Mouse (Mus musculus) G1E (cell line): ENCODE measurements around the gene Ssmem1.

Source experiments
- CTCF ChIP-seq: IDR thresholded peaks from 2 replicates; pipeline ENCODE4 v1.5.1; 2012; ENCODE audit warnings: low read depth, low read length, inconsistent platforms, mixed read lengths
- GATA1 ChIP-seq: IDR thresholded peaks from 2 replicates; pipeline ENCODE4 v1.6.1; 2012; ENCODE audit warnings: borderline replicate concordance, low read length, inconsistent platforms, mixed read lengths

DNA sequence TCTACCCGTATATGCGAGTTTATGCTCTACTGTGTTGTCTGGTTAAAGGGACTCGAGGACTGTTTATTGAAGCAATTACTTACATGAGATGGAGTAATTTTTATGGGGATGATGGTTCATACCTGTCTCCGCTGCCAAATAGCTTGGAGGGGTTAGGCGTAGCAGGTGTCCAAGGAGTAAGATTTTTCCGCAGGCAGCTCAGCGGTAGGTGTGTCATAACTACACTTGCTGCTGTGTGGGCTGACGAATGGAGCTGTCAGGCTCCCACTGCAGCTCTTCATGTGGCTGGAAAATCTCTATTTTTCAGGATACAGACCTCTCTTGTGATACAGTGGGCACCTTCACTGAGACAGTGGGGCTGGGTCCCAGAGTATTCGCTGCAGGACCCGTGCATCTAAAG, 59.7 kb downstream of the Ssmem1 start:
- TF ChIP-seq GATA1, result no peak
- no peak for TF ChIP-seq CTCF
